Mouse (Mus musculus): ENCODE data around the gene E130309D02Rik. TPM values are rescaled to one million over a fixed set of nuclear protein-coding genes. Genes with fewer than 3 reads are reported as not detected.

Gene E130309D02Rik
- polyA plus RNA-seq, 1 experiment from 2014 or later = 27.4 TPM

Other genes starting within 250 kb of the E130309D02Rik start
- gene Rnf216, start 202.4 kb downstream of the E130309D02Rik start, polyA plus RNA-seq (2015; fragmentation: Nextera tagmentation; extraction: Ambion mirVana) = 14.4 and 19.8 TPM in 2 replicates
- not detected in 2 replicates for gene Olfr718-ps1, start 167.8 kb downstream of the E130309D02Rik start, polyA plus RNA-seq (2015; fragmentation: Nextera tagmentation; extraction: Ambion mirVana)
- gene Rbak, start 134.6 kb downstream of the E130309D02Rik start, polyA plus RNA-seq (2015; fragmentation: Nextera tagmentation; extraction: Ambion mirVana) = 1.7 and 1.8 TPM in 2 replicates
- not detected in 2 replicates for gene Spdye4b, start 134.3 kb downstream of the E130309D02Rik start, polyA plus RNA-seq (2015; fragmentation: Nextera tagmentation; extraction: Ambion mirVana)
- not detected in 2 replicates for gene Spdye4a, start 88.5 kb downstream of the E130309D02Rik start, polyA plus RNA-seq (2015; fragmentation: Nextera tagmentation; extraction: Ambion mirVana)
- gene Zfp12, start 80.2 kb downstream of the E130309D02Rik start, polyA plus RNA-seq (2015; fragmentation: Nextera tagmentation; extraction: Ambion mirVana) = 2.2 and 3.1 TPM in 2 replicates
- 0.20 and 0.25 TPM in 2 replicates for gene Zfp316, start 45.3 kb downstream of the E130309D02Rik start, polyA plus RNA-seq (2015; fragmentation: Nextera tagmentation; extraction: Ambion mirVana)
- not detected in 2 replicates for gene Zfp853, start 21.7 kb downstream of the E130309D02Rik start, polyA plus RNA-seq (2015; fragmentation: Nextera tagmentation; extraction: Ambion mirVana)
- gene Zdhhc4, start 13.9 kb upstream of the E130309D02Rik start, polyA plus RNA-seq (2015; fragmentation: Nextera tagmentation; extraction: Ambion mirVana) = 35.7 and 36.4 TPM in 2 replicates
- gene Grid2ip, start 42.0 kb upstream of the E130309D02Rik start, polyA plus RNA-seq (2015; fragmentation: Nextera tagmentation; extraction: Ambion mirVana) = 0.03 TPM in 1 of 2 replicates, not detected in the other
- gene Kdelr2, start 88.5 kb upstream of the E130309D02Rik start, polyA plus RNA-seq (2015; fragmentation: Nextera tagmentation; extraction: Ambion mirVana) = 155 and 176 TPM in 2 replicates
- gene Daglb, start 149.2 kb upstream of the E130309D02Rik start, polyA plus RNA-seq (2015; fragmentation: Nextera tagmentation; extraction: Ambion mirVana) = 8.8 and 9.2 TPM in 2 replicates
- gene Rac1, start 212.7 kb upstream of the E130309D02Rik start, polyA plus RNA-seq (2015; fragmentation: Nextera tagmentation; extraction: Ambion mirVana) = 178 and 188 TPM in 2 replicates

All from liver, embryonic 13.5 days (tissue).